Mouse (Mus musculus): ENCODE data around the gene Zscan10.

Gene Zscan10

DNA sequence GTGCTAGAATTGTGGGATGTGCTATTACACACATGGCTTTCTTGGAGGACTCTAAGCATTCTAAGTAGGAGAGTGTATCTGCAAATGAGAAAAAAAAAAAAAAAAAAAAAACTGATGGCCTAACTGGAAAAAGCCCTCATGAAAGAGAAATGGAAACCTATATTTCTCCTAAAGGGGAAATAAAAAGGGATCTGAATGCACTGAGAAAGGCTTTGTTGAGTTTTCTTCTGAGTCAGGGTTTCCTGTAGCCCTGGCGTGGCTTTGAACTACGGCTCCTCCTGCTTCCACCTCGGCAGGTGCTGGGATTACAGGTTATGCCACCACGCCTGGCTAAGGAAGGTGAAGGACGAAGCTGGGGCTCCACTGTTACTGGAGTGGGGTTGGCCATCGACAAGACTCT lies 53.3 kb downstream of the Zscan10 start:
- no peak for DNase-seq

DNA sequence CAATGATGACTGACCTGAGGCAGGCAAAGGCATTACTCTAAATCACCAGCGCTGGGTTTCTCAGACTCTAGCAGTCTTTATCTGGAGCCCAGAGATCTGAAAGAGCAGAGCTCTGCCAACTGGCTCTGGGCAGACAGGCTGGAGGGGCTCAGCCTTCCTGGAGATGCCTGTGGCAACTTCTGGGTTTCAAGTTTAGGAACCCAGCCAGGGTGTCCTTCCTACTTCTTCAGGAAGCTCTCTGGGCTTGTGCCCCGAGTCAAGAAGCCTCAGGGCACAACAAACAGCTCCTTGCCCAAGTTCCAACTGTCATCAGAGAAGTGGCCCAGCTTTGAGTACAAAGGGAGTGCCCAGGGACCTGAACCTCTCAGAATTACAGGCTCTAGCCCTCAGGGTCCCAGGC lies 53.8 kb downstream of the Zscan10 start:
- no peak for DNase-seq

DNA sequence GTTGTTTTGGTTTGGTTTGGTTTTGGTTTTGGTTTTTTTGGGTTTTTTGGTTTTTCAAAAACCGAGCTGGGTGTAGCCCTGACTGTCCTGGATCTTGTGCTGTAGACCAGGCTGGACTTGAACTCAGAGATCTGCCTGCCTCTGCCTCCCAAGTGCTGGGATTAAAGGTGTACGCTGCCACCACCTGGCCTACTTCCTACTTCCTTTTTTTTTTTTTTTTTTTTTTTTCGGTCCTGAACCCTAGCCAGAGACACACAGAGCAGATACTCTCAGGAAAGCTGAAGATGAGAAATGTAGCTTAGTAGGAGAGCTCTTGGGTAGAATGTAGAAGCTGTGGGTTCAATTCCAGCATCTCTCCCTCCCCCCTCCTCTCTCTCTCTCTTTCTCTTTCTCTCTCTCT lies 57.8 kb downstream of the Zscan10 start:
- DNase-seq: no peak

DNA sequence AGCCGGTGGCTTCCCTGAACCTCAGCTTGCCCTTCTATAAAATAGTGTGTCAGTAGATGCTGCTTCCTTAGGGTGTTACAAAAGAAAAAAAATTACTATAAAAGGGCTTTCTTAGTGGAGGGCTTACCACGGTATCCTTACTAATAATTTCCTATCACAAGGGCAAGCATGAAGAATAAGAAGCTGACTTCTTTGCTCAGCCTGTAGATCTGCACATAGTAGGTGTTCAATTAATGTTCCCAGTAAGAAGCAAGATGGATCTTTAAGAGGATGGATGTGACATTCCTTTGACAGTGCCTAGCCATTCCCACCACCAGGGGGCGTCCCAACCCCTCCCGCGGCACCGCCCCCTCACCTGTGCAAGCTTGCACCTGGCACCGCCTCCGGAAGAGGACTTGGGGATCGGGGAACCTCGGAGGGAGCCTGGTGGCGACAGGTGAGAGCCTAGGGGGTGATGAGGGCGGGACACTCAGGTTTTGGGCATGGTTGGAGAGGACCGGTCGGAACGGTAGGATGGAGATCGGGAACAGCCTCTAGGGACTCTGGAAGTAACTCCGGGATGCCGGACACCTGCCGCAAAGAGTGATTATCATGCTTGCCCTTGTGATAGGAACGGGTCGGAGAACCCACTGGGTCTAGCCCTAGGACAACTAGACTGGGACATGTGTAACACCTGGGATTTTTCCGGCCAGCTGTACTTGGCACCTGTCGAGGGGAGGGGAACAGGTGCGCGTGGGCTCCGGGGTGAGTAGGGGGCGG lies 59.6 kb downstream of the Zscan10 start, which contains the start of gene Bicdl2:
Gene Bicdl2, plus strand, starts transcription at position 390 of the 759 bp plus-strand sequence.
- peak; percentile 82 for DNase-seq

All from kidney, postnatal 14 days (tissue).